Mouse (Mus musculus): ENCODE measurements around the gene Gdf9. TPM values are rescaled to one million over a fixed set of nuclear protein-coding genes. Genes with fewer than 3 reads are reported as not detected.
A peak's percentile ranks its signal among the peaks of the same experiment; 100 is the strongest.

Gene Gdf9
- polyA plus RNA-seq, 1 experiment, result 1.5 TPM

GRCm38 (mm10) chr11:53427993-53428715 is 2.7 kb upstream of the Gdf9 start:
- Histone ChIP-seq H3K27me3 (ENCODE audit: control insufficient read depth, insufficient read depth, low read length) (no peaks in the 10 kb centered on the region), H3K36me3 (ENCODE audit: control insufficient read depth, insufficient read depth, low read length) (no peaks in the 10 kb centered on the region), H3K27ac (ENCODE audit: control insufficient read depth, insufficient read depth, low read length) (no peak overlapping the region), H3K4me1 (replicated peaks; ENCODE audit: control insufficient read depth, insufficient read depth, low read length) (peaks cover 11% of the 10 kb centered on the region), H3K4me3 (ENCODE audit: control insufficient read depth, insufficient read depth, low read length) (no peak overlapping the region)
- no peak for DNase-seq
- no peak for TF ChIP-seq CTCF (IDR thresholded peaks at IDR 0.05; ENCODE audit: borderline replicate concordance, control insufficient read depth, extremely low read depth, insufficient read depth, low read length, poor library complexity)
- TF ChIP-seq POLR2A (IDR thresholded peaks at IDR 0.05; ENCODE audit: control insufficient read depth, extremely low read depth, insufficient read depth, low read length, poor library complexity), result no peak
- 98% methylated on average over 3 of the region's 3 CpGs for WGBS

GRCm38 (mm10) chr11:53428716-53429057 is 2.1 kb upstream of the Gdf9 start:
- TF ChIP-seq POLR2A (IDR thresholded peaks at IDR 0.05; ENCODE audit: control insufficient read depth, extremely low read depth, insufficient read depth, low read length, poor library complexity) (no peak), CTCF (IDR thresholded peaks at IDR 0.05; ENCODE audit: borderline replicate concordance, control insufficient read depth, extremely low read depth, insufficient read depth, low read length, poor library complexity) (no peak)
- H3K27ac ChIP-seq (ENCODE audit: control insufficient read depth, insufficient read depth, low read length), result no peak overlapping the region
- no peaks in the 10 kb centered on the region for H3K27me3 ChIP-seq (ENCODE audit: control insufficient read depth, insufficient read depth, low read length)
- 95% methylated on average over 5 of the region's 5 CpGs for WGBS
- no peak overlapping the region for H3K4me3 ChIP-seq (ENCODE audit: control insufficient read depth, insufficient read depth, low read length)
- DNase-seq, result no peak
- peaks cover 11% of the 10 kb centered on the region for H3K4me1 ChIP-seq (replicated peaks; ENCODE audit: control insufficient read depth, insufficient read depth, low read length)
- no peaks in the 10 kb centered on the region for H3K36me3 ChIP-seq (ENCODE audit: control insufficient read depth, insufficient read depth, low read length)

GRCm38 (mm10) chr11:53429182-53429581 is 1.6 kb upstream of the Gdf9 start:
- Histone ChIP-seq H3K4me3 (ENCODE audit: control insufficient read depth, insufficient read depth, low read length) (no peak overlapping the region), H3K27me3 (ENCODE audit: control insufficient read depth, insufficient read depth, low read length) (no peaks in the 10 kb centered on the region), H3K27ac (ENCODE audit: control insufficient read depth, insufficient read depth, low read length) (no peak overlapping the region), H3K36me3 (ENCODE audit: control insufficient read depth, insufficient read depth, low read length) (no peaks in the 10 kb centered on the region), H3K4me1 (replicated peaks; ENCODE audit: control insufficient read depth, insufficient read depth, low read length) (peaks cover 11% of the 10 kb centered on the region)
- DNase-seq, result no peak
- TF ChIP-seq POLR2A (IDR thresholded peaks at IDR 0.05; ENCODE audit: control insufficient read depth, extremely low read depth, insufficient read depth, low read length, poor library complexity) (no peak), CTCF (IDR thresholded peaks at IDR 0.05; ENCODE audit: borderline replicate concordance, control insufficient read depth, extremely low read depth, insufficient read depth, low read length, poor library complexity) (no peak)

GRCm38 (mm10) chr11:53430300-53430669 is 538 bp upstream of the Gdf9 start:
- Histone ChIP-seq H3K4me1 (replicated peaks; ENCODE audit: control insufficient read depth, insufficient read depth, low read length) (peaks cover 13% of the 10 kb centered on the region), H3K27ac (ENCODE audit: control insufficient read depth, insufficient read depth, low read length) (peak overlapping the region; percentile 4), H3K27me3 (ENCODE audit: control insufficient read depth, insufficient read depth, low read length) (no peaks in the 10 kb centered on the region), H3K36me3 (ENCODE audit: control insufficient read depth, insufficient read depth, low read length) (no peaks in the 10 kb centered on the region), H3K4me3 (ENCODE audit: control insufficient read depth, insufficient read depth, low read length) (peak overlapping the region; percentile 63)
- under 1% methylated on average over 34 of the region's 34 CpGs for WGBS
- no peak for DNase-seq
- TF ChIP-seq POLR2A (IDR thresholded peaks at IDR 0.05; ENCODE audit: control insufficient read depth, extremely low read depth, insufficient read depth, low read length, poor library complexity) (no peak), CTCF (IDR thresholded peaks at IDR 0.05; ENCODE audit: borderline replicate concordance, control insufficient read depth, extremely low read depth, insufficient read depth, low read length, poor library complexity) (0 out of 2 replicates have a peak, but pooled peaks have one; percentile 50)

GRCm38 (mm10) chr11:53431347-53432056 is 679 bp downstream of the Gdf9 start:
- no peak for TF ChIP-seq CTCF (IDR thresholded peaks at IDR 0.05; ENCODE audit: borderline replicate concordance, control insufficient read depth, extremely low read depth, insufficient read depth, low read length, poor library complexity)
- no peak for TF ChIP-seq POLR2A (IDR thresholded peaks at IDR 0.05; ENCODE audit: control insufficient read depth, extremely low read depth, insufficient read depth, low read length, poor library complexity)
- 23% methylated on average over 9 of the region's 9 CpGs for WGBS

GRCm38 (mm10) chr11:53433057-53433456 is 2.2 kb downstream of the Gdf9 start:
- no peak for DNase-seq
- H3K36me3 ChIP-seq (ENCODE audit: control insufficient read depth, insufficient read depth, low read length), result no peaks in the 10 kb centered on the region
- H3K27me3 ChIP-seq (ENCODE audit: control insufficient read depth, insufficient read depth, low read length), result no peaks in the 10 kb centered on the region
- TF ChIP-seq POLR2A (IDR thresholded peaks at IDR 0.05; ENCODE audit: control insufficient read depth, extremely low read depth, insufficient read depth, low read length, poor library complexity), result no peak
- TF ChIP-seq CTCF (IDR thresholded peaks at IDR 0.05; ENCODE audit: borderline replicate concordance, control insufficient read depth, extremely low read depth, insufficient read depth, low read length, poor library complexity), result no peak
- no peak overlapping the region for H3K27ac ChIP-seq (ENCODE audit: control insufficient read depth, insufficient read depth, low read length)
- WGBS, result 68% methylated on average over 6 of the region's 6 CpGs
- peaks cover 16% of the 10 kb centered on the region for H3K4me1 ChIP-seq (replicated peaks; ENCODE audit: control insufficient read depth, insufficient read depth, low read length)
- H3K4me3 ChIP-seq (ENCODE audit: control insufficient read depth, insufficient read depth, low read length), result no peak overlapping the region

More at GRCm38 (mm10) chr11:53431347-53432056, 679 bp downstream of the Gdf9 start:
- Histone ChIP-seq H3K27ac (ENCODE audit: control insufficient read depth, insufficient read depth, low read length) (peak overlapping the region; percentile 20), H3K4me3 (ENCODE audit: control insufficient read depth, insufficient read depth, low read length) (peak overlapping the region; percentile 63), H3K4me1 (replicated peaks; ENCODE audit: control insufficient read depth, insufficient read depth, low read length) (peaks cover 16% of the 10 kb centered on the region), H3K27me3 (ENCODE audit: control insufficient read depth, insufficient read depth, low read length) (no peaks in the 10 kb centered on the region), H3K36me3 (ENCODE audit: control insufficient read depth, insufficient read depth, low read length) (no peaks in the 10 kb centered on the region)
- DNase-seq, result no peak

Measured in thymus, adult 2 months (tissue).